Mouse (Mus musculus): ENCODE results near the gene Gm28998. TPM values are rescaled to one million over a fixed set of nuclear protein-coding genes. Genes with fewer than 3 reads are reported as not detected.
"Not testable (repeated sequence)": the region's sequence is repeated elsewhere in the genome, so short reads cannot be mapped to it uniquely, and the experiment has no call there.

Gm28998 gene
- polyA plus RNA-seq (2014; fragmentation: Nextera tagmentation; extraction: Ambion mirVana) = not detected in 2 replicates

- no CpG with 5 or more reads among the region's 8 CpGs for WGBS
- not testable (repeated sequence) for H3K9ac ChIP-seq (ENCODE audit: low read length); ATAC-seq (replicated peaks; ENCODE audit: low FRiP score, low TSS enrichment, low read depth); H3K4me2 ChIP-seq (ENCODE audit: low read length); DNase-seq (ENCODE audit: low spot score); H3K27ac ChIP-seq (ENCODE audit: low read depth); H3K9me3 ChIP-seq (ENCODE audit: control insufficient read depth, low read length); H3K36me3 ChIP-seq (ENCODE audit: control insufficient read depth, insufficient read depth, low read length); H3K4me3 ChIP-seq (ENCODE audit: low read depth, low read length); H3K4me1 ChIP-seq (replicated peaks; ENCODE audit: control insufficient read depth, insufficient read depth, low read length); H3K27me3 ChIP-seq (replicated peaks; ENCODE audit: control insufficient read depth, insufficient read depth, low read length)
Measured at GRCm38 (mm10) chrY:7253487-7253886, at the start of gene Gm28998. Gene Gm28998, plus strand, starts transcription at chrY:7253787.

Other genes with a start within 250 kb of the Gm28998 start
- not detected in 2 replicates for gene Gm21244, start 84.5 kb upstream of the Gm28998 start, polyA plus RNA-seq (2014; fragmentation: Nextera tagmentation; extraction: Ambion mirVana)
- gene Gm21788, start 151.2 kb downstream of the Gm28998 start, polyA plus RNA-seq (2014; fragmentation: Nextera tagmentation; extraction: Ambion mirVana) = not detected in 2 replicates

All from intestine, embryonic 14.5 days (tissue).